Mouse (Mus musculus): ENCODE measurements around the gene Rap2a.

GRCm38 (mm10) chr14:120505918-120506317 is 27.7 kb downstream of the Rap2a start:
- TF ChIP-seq CTCF (IDR thresholded peaks at IDR 0.05) (no peak), EP300 (IDR thresholded peaks at IDR 0.05) (no peak)
